Mouse (Mus musculus) stomach, postnatal 0 days (tissue): ENCODE data around the gene Mbd3l2. TPM values are rescaled to one million over a fixed set of nuclear protein-coding genes. Genes with fewer than 3 reads are reported as not detected.

Experiments
- ATAC-seq: fragments of 200-750 bp; cut with Nextera tagmentation; 2 replicates; pipeline ENCODE4 v1.8.0; 2017; ENCODE audit not compliant: low FRiP score, low TSS enrichment
- DNase-seq: peaks from one replicate; pipeline ENCODE4 v3.0.0-alpha.2; 2016; ENCODE audit warnings: low spot score
- H3K27ac ChIP-seq: fragments of 300-500 bp; sonication (generic); replicated peaks from 2 replicates; pipeline ENCODE4 v1.5.1; 2014; ENCODE audit warnings: mild to moderate bottlenecking, control low read depth
- H3K27me3 ChIP-seq: fragments of 300-500 bp; sonication (generic); 2 replicates; pipeline ENCODE4 v1.6.1; 2014; ENCODE audit warnings: low read length; ENCODE audit not compliant: control insufficient read depth, insufficient read depth
- H3K36me3 ChIP-seq: fragments of 300-500 bp; sonication (generic); 2 replicates; pipeline ENCODE4 v1.6.1; 2014; ENCODE audit warnings: low read length, mixed read lengths; ENCODE audit not compliant: control insufficient read depth, insufficient read depth
- H3K4me1 ChIP-seq: fragments of 300-500 bp; sonication (generic); replicated peaks from 2 replicates; pipeline ENCODE4 v1.6.1; 2014; ENCODE audit warnings: antibody characterized with exemption; ENCODE audit not compliant: control insufficient read depth, insufficient read depth
- H3K4me2 ChIP-seq: fragments of 300-500 bp; sonication (generic); replicated peaks from 2 replicates; pipeline ENCODE4 v1.6.1; 2014; ENCODE audit warnings: low read depth, mild to moderate bottlenecking, control low read depth, moderate library complexity
- H3K4me3 ChIP-seq: fragments of 300-500 bp; sonication (generic); 2 replicates; pipeline ENCODE4 v1.5.1; 2014; ENCODE audit warnings: low read depth, low read length, control low read depth
- H3K9ac ChIP-seq: fragments of 300-500 bp; sonication (generic); 2 replicates; pipeline ENCODE4 v1.6.1; 2014; ENCODE audit warnings: mild to moderate bottlenecking, low read length, control low read depth, mixed read lengths
- H3K9me3 ChIP-seq: fragments of 300-500 bp; sonication (generic); 2 replicates; pipeline ENCODE4 v1.6.1; 2016; ENCODE audit warnings: low read length; ENCODE audit not compliant: control insufficient read depth
- CTCF ChIP-seq: IDR thresholded peaks from 2 replicates; pipeline ENCODE4 v1.5.1; 2016; ENCODE audit warnings: antibody characterized with exemption, low read depth, mild to moderate bottlenecking, moderate library complexity
- EP300 ChIP-seq: optimal IDR thresholded peaks from 2 replicates; pipeline ENCODE3; 2016; ENCODE audit warnings: antibody characterized with exemption
- WGBS: fragments of 180-500 bp; shearing (Covaris S2); extraction: QIAGEN DNeasy Blood & Tissue Kit; methylation state at CpG from one replicate; pipeline ENCODE4 v1.1.7; 2014; 5-methylcytosine and 5-hydroxymethylcytosine counted together
- microRNA-seq: library from miRNA; unstranded; fragments of <30 nt; microRNA quantifications from one replicate; pipeline ENCODE4, GENCODE M21; 2016
- polyA plus RNA-seq: library from polyadenylated mRNA; unstranded; fragments of >200 nt; fragmentation: Nextera tagmentation; extraction: Ambion mirVana; gene quantifications from 2 replicates; pipeline ENCODE4 v1.2.1, GENCODE M21; 2015

The Mbd3l2 gene
- polyA plus RNA-seq, 1 experiment from 2014 or later, result not detected

GRCm38 (mm10) chr9:18431687-18432086, 1.2 kb downstream of the Mbd3l2 start:
- no peak overlapping the region for H3K9ac ChIP-seq
- no peaks in the 10 kb centered on the region for H3K27me3 ChIP-seq
- no peaks in the 10 kb centered on the region for H3K36me3 ChIP-seq
- H3K9me3 ChIP-seq, result no peaks in the 10 kb centered on the region
- TF ChIP-seq EP300 (no peak), CTCF (no peak)
- H3K27ac ChIP-seq, result no peak overlapping the region
- no peak overlapping the region for H3K4me2 ChIP-seq
- no peak overlapping the region for H3K4me3 ChIP-seq
- DNase-seq (no peak), ATAC-seq (no peak)
- WGBS, result 63% methylated on average over 10 of the region's 10 CpGs
- H3K4me1 ChIP-seq, result no peaks in the 10 kb centered on the region

DNA sequence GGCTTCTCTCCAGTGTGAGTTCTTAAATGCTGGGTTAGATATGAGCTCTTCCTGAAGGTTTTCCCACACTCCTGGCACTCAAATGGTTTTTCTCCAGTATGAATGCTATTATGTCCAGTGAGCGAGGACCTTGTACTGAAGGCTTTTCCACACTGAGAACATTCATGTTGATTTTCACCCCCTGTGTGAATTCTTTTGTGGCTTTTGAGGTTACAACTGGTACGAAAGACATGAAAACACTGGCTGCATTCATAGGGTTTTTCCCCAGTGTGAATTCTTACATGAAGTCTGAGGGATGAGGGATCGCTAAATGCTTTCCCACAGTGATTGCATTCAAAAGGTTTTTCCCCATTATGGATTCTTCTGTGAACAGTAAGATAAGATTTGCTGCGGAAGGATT, 26.1 kb downstream of the Mbd3l2 start:
- H3K4me3 ChIP-seq, result no peak overlapping the region
- H3K27me3 ChIP-seq, result no peaks in the 10 kb centered on the region
- no peak for DNase-seq
- H3K4me2 ChIP-seq, result no peak overlapping the region
- H3K9me3 ChIP-seq, result no peaks in the 10 kb centered on the region
- 91% methylated on average over 4 of the region's 4 CpGs for WGBS
- H3K4me1 ChIP-seq, result no peaks in the 10 kb centered on the region
- H3K27ac ChIP-seq, result no peak overlapping the region
- H3K36me3 ChIP-seq, result peaks cover 4% of the 10 kb centered on the region; the same call in 1 of the 2 replicates
- H3K9ac ChIP-seq, result no peak overlapping the region
- no peak for ATAC-seq
- TF ChIP-seq EP300 (no peak), CTCF (no peak)

DNA sequence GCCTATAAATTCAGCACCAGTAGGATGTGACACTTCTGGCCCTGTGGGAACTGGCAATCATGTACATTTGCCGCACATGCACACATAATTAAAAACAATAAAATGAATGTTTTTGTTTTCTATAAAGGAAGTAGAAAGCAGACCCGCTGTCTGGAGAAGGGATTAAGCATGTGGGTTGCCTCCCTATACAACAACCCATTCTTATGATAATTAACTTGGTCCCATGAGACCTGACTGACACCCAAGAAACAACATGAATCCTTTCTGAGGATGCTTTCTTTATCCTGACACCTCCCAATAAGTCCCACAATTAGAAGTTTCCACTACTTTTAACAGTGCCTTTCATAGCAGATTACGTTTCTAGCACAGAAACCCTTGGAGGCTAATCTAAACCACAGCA, 36.9 kb downstream of the Mbd3l2 start:
- Histone ChIP-seq H3K27ac (no peak overlapping the region), H3K36me3 (no peaks in the 10 kb centered on the region), H3K9ac (no peak overlapping the region), H3K4me2 (no peak overlapping the region), H3K9me3 (no peaks in the 10 kb centered on the region), H3K27me3 (no peaks in the 10 kb centered on the region), H3K4me3 (no peak overlapping the region), H3K4me1 (no peaks in the 10 kb centered on the region)
- DNase-seq, result no peak
- TF ChIP-seq EP300, result no peak
- no peak for TF ChIP-seq CTCF
- 77% methylated on average over 3 of the region's 3 CpGs for WGBS
- ATAC-seq, result no peak

- 82% methylated on average over 3 of the region's 3 CpGs for WGBS
- DNase-seq (no peak), ATAC-seq (no peak)
- Histone ChIP-seq H3K27ac (no peak overlapping the region), H3K27me3 (no peaks in the 10 kb centered on the region), H3K9me3 (no peaks in the 10 kb centered on the region), H3K9ac (no peak overlapping the region), H3K4me2 (no peak overlapping the region), H3K4me3 (no peak overlapping the region), H3K36me3 (no peaks in the 10 kb centered on the region), H3K4me1 (no peaks in the 10 kb centered on the region)
- TF ChIP-seq EP300 (no peak), CTCF (no peak)
Measured at GRCm38 (mm10) chr9:18468005-18468404, 37.6 kb downstream of the Mbd3l2 start.

- ATAC-seq (peak; percentile 96), DNase-seq (peak; percentile 83)
- Histone ChIP-seq H3K4me3 (peak overlapping the region; percentile 63), H3K4me2 (peak overlapping the region; percentile 70), H3K36me3 (no peaks in the 10 kb centered on the region), H3K9me3 (no peaks in the 10 kb centered on the region), H3K4me1 (no peaks in the 10 kb centered on the region), H3K27ac (peak overlapping the region; percentile 66), H3K27me3 (no peaks in the 10 kb centered on the region), H3K9ac (peak overlapping the region; percentile 66)
- 4% methylated on average over 39 of the region's 39 CpGs for WGBS
- peak; percentile 43 for TF ChIP-seq CTCF
- no peak for TF ChIP-seq EP300
Measured at GRCm38 (mm10) chr9:18473324-18474128, 43.1 kb downstream of the Mbd3l2 start.

GRCm38 (mm10) chr9:18478168-18478567, 47.7 kb downstream of the Mbd3l2 start, which contains the start of the genes Zfp558 and Mbd3l1:
Zfp558 (minus strand) TSS chr9:18478268.
Mbd3l1 (plus strand) TSS chr9:18478359.
- no peak for ATAC-seq
- no peak within 1 kb of the TSS for H3K9ac ChIP-seq
- WGBS, result 70% methylated on average over 3 of the region's 3 CpGs

More at GRCm38 (mm10) chr9:18478168-18478567, 47.7 kb downstream of the Mbd3l2 start, which contains the start of the genes Zfp558 and Mbd3l1:
- Histone ChIP-seq H3K27ac (no peak within 1 kb of the TSS), H3K27me3 (no peaks in the 10 kb centered on the region), H3K4me2 (no peak within 1 kb of the TSS), H3K4me3 (no peak within 1 kb of the TSS), H3K4me1 (no peaks in the 10 kb centered on the region), H3K9me3 (no peaks in the 10 kb centered on the region), H3K36me3 (no peaks in the 10 kb centered on the region)
- DNase-seq, result no peak
- no peak for TF ChIP-seq CTCF
- no peak for TF ChIP-seq EP300

Small RNA genes lying within 50 kb of the gene (microRNA-seq; reads per million reads assigned to microRNA genes)
- not detected for gene Gm22854

Other genes starting within 250 kb of the Mbd3l2 start
- gene Chordc1, start 138.5 kb upstream of the Mbd3l2 start, polyA plus RNA-seq, result 32.7 and 39.4 TPM in 2 replicates
- 1.5 and 1.8 TPM in 2 replicates for gene Naalad2, start 27.7 kb upstream of the Mbd3l2 start, polyA plus RNA-seq
- 0.02 TPM in 1 of 2 replicates, not detected in the other for gene Ubtfl1, start 26.2 kb upstream of the Mbd3l2 start, polyA plus RNA-seq
- 1.3 TPM in 2 replicates for gene Zfp558, start 47.6 kb downstream of the Mbd3l2 start, polyA plus RNA-seq
- not detected in 2 replicates for gene Mbd3l1, start 47.7 kb downstream of the Mbd3l2 start, polyA plus RNA-seq
- 2.5 TPM in 2 replicates for gene Muc16, start 243.9 kb downstream of the Mbd3l2 start, polyA plus RNA-seq